Mouse (Mus musculus): Measurements from ENCODE around the gene Zic1.
A peak's percentile ranks its signal among the peaks of the same experiment; 100 is the strongest.

- TF ChIP-seq CTCF (IDR thresholded peaks at IDR 0.05; ENCODE audit: borderline replicate concordance, insufficient read depth, low read depth, low read length) = no peak
- TF ChIP-seq POLR2A (IDR thresholded peaks at IDR 0.05; ENCODE audit: borderline replicate concordance, insufficient read depth, low read length) = peak; percentile 36; the same call in 1 of the 2 replicates
These were observed 12.2 kb upstream of the Zic1 start for GRCm38 (mm10) chr9:91377873-91378150.

Data from cerebellum, adult 2 months (tissue).